Mouse (Mus musculus): ENCODE data around the gene Evx1. TPM values are rescaled to one million over a fixed set of nuclear protein-coding genes. Genes with fewer than 3 reads are reported as not detected.

The Evx1 gene
- total RNA-seq, 2 experiments from 2014 or later: not detected

GRCm38 (mm10) chr6:52366533-52366932, 53.2 kb downstream of the Evx1 start:
- TF ChIP-seq CTCF (IDR thresholded peaks at IDR 0.05): no peak
- DNase-seq (ENCODE audit: extremely low spot score in 1 of 2, low spot score in 2 of 2): no peak
- intact Hi-C loops (cut with DNase I): no loop called here
- no peak overlapping the region for H3K27ac ChIP-seq
- no peak overlapping the region for H3K4me3 ChIP-seq

- no peak for DNase-seq (ENCODE audit: extremely low spot score in 1 of 2, low spot score in 2 of 2)
- intact Hi-C loops (cut with DNase I): no loop called here
- no peak overlapping the region for H3K4me3 ChIP-seq
- no peak overlapping the region for H3K27ac ChIP-seq
- no peak for TF ChIP-seq CTCF (IDR thresholded peaks at IDR 0.05)
Measured at GRCm38 (mm10) chr6:52367067-52367466, 53.8 kb downstream of the Evx1 start.

Other genes starting within 250 kb of the Evx1 start
- not detected for gene Hoxa1, start 155.2 kb upstream of the Evx1 start, total RNA-seq (2021)
- gene Hoxa2, start 148.7 kb upstream of the Evx1 start, total RNA-seq (2021): not detected
- gene 5730596B20Rik, start 136.0 kb upstream of the Evx1 start, total RNA-seq (2021): not detected
- gene Hoxa4, start 121.7 kb upstream of the Evx1 start, total RNA-seq (2021): not detected
- not detected for gene Hoxa5, start 108.9 kb upstream of the Evx1 start, total RNA-seq (2021)
- not detected for gene Hoxa6, start 104.8 kb upstream of the Evx1 start, total RNA-seq (2021)
- gene Hoxa3, start 100.2 kb upstream of the Evx1 start, total RNA-seq (2021): not detected
- gene Gm28308, start 100.2 kb upstream of the Evx1 start, total RNA-seq (2021): not detected
- not detected for gene Hoxa7, start 91.6 kb upstream of the Evx1 start, total RNA-seq (2021)
- gene Hoxa9, start 82.4 kb upstream of the Evx1 start, total RNA-seq (2021): not detected
- gene Hoxa10, start 72.6 kb upstream of the Evx1 start, total RNA-seq (2021): not detected
- gene Hoxa11, start 67.7 kb upstream of the Evx1 start, total RNA-seq (2021): not detected
- gene Hoxa13, start 52.6 kb upstream of the Evx1 start, total RNA-seq (2021): not detected

Measured in left cerebral cortex, adult 2 months (tissue).